Mouse (Mus musculus) granulocyte monocyte progenitor cell, adult 5-6 weeks (primary cell): ENCODE results near the gene Nup205. TPM values are rescaled to one million over a fixed set of nuclear protein-coding genes. Genes with fewer than 3 reads are reported as not detected.
A peak's percentile ranks its signal among the peaks of the same experiment; 100 is the strongest.
"Not testable (repeated sequence)": the region's sequence is repeated elsewhere in the genome, so short reads cannot be mapped to it uniquely, and the experiment has no call there.

ENCODE experiments used
- ATAC-seq: replicated peaks from 2 replicates; pipeline ENCODE4 v1.8.0; 2016; ENCODE audit warnings: mild to moderate bottlenecking, moderate TSS enrichment, inconsistent platforms; ENCODE audit not compliant: poor library complexity, severe bottlenecking
- total RNA-seq, 2 experiments: library from RNA; stranded (forward) in 1 of 2; stranded (reverse) in 1 of 2; fragments of 200-712, 200-1000 nt in 1 of 2; fragments of >200 nt in 1 of 2; fragmentation: Nextera tagmentation in 1 of 2; gene quantifications; 2 replicates each; pipeline ENCODE4 v1.2.3; 2014 to 2017

Gene Nup205
- total RNA-seq (2014; fragmentation: Nextera tagmentation) (72.3 and 75.2 TPM in 2 replicates), total RNA-seq (2017) (85.3 and 94.7 TPM in 2 replicates)

DNA sequence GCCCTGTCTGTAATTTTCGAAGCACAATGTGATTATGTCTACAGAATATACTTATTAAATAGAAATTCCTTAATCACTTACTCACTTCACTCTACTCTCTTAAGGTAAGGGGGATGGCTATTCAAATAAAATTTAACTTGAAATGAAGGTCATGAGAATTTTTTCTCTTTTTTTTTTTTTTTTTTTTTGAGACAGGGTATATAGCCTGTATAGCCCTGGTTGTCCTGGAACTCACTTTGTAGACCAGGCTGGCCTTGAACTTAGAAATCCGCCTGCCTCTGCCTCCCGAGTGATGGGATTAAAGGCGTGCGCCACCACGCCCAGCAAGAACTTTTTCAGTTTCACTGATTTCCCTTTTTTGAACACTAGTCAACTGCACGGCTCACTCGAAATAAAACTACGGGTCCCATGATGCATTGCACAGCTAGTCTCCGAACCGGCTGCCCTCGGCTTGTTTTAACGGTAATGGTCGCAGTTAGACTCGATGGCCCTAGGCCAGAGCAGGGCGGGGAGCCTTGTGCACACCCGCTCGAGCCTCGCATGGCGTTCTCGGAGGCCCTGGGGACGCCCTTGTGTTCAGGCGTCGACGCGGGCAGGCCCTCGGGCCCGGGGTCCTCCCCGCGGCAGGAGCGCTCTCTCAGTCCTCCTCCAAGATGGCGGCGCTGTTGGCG is at the start of gene Nup205:
TSS of gene Nup205 (plus strand) at position 443 of the 671 bp plus-strand sequence.
- ATAC-seq, result peak; percentile 89

DNA sequence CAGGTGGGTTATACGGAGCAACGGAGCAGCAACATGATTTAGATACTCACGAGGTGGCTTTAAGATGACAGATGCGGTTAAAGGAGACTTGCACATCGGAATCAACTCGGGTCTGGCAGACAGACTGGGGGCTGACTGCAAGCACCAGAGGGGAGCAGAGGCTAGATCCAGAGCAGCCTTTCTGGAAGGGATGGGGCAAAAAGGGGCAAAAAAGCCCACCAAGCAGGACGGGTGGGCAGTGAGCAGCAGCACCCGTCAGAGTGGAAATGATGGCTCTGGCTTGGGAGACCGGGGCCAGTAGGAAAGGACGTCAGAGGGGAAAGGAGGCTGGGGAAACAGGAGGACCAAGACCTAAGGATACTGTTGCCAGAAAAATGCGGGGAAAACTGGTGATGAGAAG is 44.4 kb upstream of the Nup205 start:
- no peak for ATAC-seq

DNA sequence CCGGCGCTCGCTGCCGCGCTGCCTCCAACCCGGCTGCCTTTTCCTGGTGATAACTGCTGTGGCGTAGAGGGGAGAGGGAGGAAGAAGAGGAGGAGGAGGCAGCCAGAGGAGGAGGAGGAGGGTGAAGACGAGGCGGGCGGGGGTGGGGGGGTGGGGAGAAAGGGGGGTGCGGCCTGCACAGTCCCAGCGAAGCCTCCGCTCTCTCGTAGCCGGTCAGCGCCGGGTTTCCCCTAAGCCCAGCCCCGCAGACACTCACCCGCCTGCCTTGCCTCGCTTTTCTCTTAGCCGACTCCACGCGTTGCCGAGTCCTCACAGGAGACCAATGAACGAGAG is 44.0 kb upstream of the Nup205 start:
- ATAC-seq, result peak; percentile 44

GRCm38 (mm10) chr6:35133579-35134488 is 43.4 kb upstream of the Nup205 start, which contains the start of gene Cnot4:
TSS of gene Cnot4 (minus strand) at chr6:35133724.
- ATAC-seq, result peak; percentile 92

DNA sequence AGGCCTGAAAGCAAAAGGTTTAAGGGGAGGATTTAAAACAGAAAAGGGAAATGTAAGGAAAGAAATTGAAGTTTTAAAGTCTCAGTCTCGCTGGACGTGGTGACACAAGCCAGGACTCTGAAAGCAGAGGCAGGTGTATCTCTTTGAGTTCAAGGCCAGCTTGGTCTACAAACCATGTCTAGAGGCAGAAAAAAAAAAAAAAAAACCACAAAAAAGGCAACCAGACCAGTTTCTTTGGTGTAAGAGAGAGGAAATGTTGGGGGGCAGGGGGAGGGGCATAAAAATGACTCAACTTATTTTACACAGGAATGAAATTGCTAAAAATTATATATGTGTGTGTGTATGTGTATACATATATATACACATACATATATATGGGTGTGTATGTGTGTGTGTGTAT is 42.4 kb upstream of the Nup205 start:
- no peak for ATAC-seq

DNA sequence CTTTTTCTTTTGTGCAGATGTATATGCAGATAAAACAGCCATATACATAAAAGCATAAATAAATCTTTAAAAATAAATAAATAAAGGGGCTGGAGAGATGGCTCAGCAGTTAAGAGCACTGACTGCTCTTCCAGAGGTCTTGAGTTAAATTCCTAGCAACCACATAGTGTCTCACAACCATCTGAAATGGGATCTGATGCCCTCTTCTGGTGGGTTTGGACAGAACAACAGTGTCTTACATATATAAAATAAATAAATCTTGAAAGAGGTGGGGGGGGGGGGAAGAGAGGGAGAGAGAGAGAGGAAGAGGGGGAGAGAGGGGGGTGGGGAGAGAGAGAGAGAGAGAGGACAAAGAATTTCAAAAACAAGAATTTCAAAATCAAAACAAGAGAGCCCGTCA is 36.9 kb upstream of the Nup205 start:
- no peak for ATAC-seq

DNA sequence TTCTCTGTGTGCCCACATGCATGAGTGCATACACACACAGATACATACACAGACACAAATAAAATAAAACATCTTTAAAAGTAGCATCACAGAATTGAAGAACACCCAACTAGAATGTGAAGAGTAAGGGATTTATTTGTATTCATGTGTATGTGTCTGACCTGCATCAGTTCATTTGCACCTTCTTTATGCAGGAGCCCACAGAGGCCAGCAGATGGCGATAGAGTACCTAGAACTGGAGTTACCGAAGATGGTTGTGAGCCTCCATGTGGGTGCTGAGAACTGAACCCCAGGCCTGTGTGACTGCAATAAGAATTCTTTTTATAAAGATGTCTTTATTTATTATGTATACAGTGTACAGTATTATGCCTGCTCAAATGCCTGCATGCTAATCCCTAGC is 31.7 kb upstream of the Nup205 start:
- no peak for ATAC-seq

GRCm38 (mm10) chr6:35147726-35148422 is 29.3 kb upstream of the Nup205 start:
- ATAC-seq, result peak; percentile 82

DNA sequence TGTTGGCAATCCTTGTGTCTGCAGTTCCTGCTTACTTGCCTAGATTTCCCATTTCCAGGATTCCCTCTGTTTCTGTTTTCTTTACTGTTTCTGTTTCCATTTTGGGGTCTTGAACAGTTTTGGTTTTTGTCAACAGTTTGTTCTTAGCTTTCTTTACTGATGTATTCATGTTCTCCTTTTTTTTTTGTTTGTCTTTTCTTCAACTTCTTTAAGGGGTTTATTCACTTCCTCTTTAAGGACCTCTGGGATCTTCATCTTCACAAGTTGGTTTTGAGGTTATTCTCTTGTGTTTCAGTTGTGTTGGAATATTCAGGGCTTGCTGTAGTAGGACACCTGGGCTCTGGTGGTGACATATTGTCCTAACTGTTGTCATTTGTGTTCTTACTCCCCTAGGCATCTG is 22.7 kb upstream of the Nup205 start:
- peak; percentile 42; the same call in 1 of the 2 replicates for ATAC-seq

DNA sequence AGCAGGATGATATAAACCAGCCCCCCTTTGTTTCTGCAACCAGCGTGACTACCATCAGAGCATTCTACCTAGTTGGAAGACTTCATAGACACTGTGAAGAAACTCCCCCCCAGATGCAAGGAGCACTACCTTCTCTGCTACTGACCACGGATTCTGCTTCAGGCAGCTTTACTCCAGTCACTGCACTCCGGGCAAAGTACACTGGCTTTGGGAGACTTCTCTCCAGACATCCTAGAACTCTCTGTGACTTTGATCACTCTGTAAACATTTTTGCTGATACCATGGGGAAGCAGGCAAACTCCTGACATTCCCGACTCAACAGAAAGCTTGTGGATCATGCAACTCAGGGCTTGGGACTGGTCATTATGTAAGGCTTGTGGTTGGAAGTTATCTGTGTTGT is 8.0 kb upstream of the Nup205 start:
- no peak for ATAC-seq

GRCm38 (mm10) chr6:35172028-35172427 is 5.2 kb upstream of the Nup205 start:
- not testable (repeated sequence) for ATAC-seq

- no peak for ATAC-seq
These were observed 4.0 kb upstream of the Nup205 start for GRCm38 (mm10) chr6:35173181-35173580.

DNA sequence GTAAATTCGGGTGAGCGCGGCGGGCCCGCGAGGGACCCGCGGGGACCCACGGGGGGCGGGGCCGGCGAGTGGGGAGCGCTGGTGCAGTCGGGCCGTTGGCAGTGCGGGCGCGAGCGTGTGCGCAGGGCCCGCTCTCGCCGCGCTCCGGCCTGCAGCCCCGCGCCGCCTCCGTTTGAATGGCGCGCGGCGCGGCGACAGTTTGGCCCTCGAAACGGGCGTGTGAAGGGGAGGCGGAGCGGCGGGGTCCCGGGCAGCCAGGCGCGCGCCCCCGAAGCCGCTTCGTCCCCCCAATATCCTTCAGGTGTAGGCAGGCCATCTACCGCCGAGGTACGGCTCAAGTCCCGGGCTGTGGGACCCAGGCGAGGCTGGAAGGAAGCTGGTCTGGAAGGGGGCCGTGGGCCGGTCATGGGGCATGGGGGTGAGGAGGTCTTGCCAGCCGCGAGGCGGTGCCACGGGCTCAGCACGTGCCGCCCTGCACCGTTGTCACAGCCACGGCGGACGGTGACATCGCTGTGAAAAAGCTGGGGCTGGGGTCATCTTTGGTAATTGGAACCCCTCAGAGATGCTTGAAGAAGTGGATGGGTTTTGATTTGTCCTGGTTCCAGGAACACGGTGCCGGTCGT is 540 bp downstream of the Nup205 start:
- peak; percentile 70 for ATAC-seq

- ATAC-seq, result not testable (repeated sequence)
These were observed 2.1 kb downstream of the Nup205 start for GRCm38 (mm10) chr6:35179299-35179698.

- no peak for ATAC-seq
These were observed 7.6 kb downstream of the Nup205 start for GRCm38 (mm10) chr6:35184781-35185180.

- no peak for ATAC-seq
These were observed 14.0 kb downstream of the Nup205 start for GRCm38 (mm10) chr6:35191198-35191597.

DNA sequence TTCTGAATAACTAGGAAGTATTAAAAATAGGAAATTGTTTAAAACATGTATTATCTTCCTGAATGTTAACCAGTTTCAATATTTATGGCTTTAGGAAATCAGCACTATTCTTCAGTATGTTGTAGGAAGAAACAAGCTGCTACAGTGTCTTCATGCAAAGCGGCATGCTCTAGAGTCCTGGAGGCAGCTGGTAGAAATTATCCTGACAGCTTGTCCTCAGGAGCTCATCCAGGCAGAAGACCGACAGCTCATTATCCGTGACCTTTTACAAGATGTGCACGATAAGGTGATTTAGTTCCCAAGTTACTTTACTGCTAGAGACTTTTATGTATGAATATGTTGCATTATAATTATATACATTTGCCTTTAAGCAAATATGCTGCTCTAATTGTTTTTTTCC is 48.5 kb downstream of the Nup205 start:
- ATAC-seq, result no peak

GRCm38 (mm10) chr6:35229415-35229814 is 52.2 kb downstream of the Nup205 start:
- ATAC-seq, result no peak

DNA sequence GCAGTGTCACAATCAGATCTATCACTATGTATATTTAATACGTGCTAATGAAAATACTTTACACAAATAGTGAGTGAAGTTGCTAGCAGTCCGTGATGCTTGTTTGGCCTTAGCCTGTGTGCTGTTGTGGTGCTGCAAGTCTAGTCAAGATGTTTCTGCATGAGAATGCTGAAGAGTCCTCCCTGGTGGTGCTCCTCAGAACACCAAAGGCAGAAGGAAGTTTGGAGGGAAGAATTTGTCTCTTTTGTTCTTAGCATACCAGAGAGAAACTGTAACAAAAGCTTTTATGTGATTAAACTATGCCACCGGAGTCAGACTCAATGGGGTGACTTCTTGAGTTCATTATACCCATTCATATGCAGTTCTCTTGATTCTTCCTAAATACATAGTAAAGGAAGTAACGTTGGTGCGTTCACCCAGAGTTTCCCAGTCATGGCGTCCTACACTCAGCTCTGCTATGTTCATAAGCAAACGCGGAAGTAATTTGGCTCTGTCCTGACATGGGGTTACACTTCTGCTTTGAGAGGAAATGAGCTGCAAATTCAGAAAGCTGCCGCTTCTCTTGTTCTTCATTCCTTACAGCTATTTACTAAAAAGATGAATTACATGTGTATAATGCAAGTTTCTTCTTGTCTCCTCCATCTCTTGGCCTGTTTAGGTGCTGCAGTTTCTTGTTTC is 59.0 kb downstream of the Nup205 start:
- peak; percentile 33; the same call in 1 of the 2 replicates for ATAC-seq

GRCm38 (mm10) chr6:35243252-35243651 is 66.0 kb downstream of the Nup205 start:
- no peak for ATAC-seq
